Mouse (Mus musculus): Measurements from ENCODE around the gene 4932414N04Rik.
"Not testable (repeated sequence)": the region's sequence is repeated elsewhere in the genome, so short reads cannot be mapped to it uniquely, and the experiment has no call there.

Gene 4932414N04Rik

DNA sequence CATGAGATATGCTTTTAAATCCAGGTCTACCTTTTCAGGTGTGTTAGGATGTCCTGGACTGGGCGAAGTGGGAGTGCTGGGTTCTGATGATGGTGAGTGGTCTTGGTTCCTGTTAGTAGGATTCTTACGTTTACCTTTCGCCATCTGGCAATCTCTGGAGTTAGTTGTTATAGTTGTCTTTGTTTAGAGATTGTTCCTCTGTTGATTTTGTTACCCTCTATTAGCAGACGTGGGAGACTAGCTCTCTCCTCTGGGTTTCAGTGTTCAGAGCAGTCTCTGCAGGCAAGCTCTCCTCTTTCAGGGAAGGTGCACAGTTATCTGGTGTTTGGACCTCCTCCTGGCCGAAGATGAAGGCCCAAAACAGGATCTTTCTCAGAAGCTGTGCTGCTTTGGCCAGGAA lies at the start of gene 4932414N04Rik:
TSS of gene 4932414N04Rik (plus strand) at position 301 of the 400 bp plus-strand sequence.
- not testable (repeated sequence) for DNase-seq (ENCODE audit: low read depth, low spot score)

DNA sequence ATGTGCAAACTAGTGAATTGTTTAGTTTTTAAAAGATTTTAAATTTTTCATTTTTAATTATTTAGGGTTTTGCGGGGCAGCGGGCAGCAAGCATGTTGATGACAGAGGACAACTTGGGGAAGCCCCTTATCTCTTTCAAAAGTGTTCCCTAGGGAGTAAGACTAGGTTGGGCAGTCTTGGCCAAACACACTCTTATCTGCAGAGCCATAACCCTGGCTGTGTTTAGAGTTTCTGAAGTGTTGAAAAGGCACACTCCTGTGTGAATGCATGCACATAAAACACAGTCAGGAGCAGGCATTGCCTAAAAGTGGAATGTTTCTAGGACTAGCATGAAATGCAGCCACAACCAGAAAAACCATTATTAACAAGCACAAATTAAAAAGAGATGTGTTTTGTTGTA lies 75.9 kb downstream of the 4932414N04Rik start:
- no peak for DNase-seq (ENCODE audit: low read depth, low spot score)

DNA sequence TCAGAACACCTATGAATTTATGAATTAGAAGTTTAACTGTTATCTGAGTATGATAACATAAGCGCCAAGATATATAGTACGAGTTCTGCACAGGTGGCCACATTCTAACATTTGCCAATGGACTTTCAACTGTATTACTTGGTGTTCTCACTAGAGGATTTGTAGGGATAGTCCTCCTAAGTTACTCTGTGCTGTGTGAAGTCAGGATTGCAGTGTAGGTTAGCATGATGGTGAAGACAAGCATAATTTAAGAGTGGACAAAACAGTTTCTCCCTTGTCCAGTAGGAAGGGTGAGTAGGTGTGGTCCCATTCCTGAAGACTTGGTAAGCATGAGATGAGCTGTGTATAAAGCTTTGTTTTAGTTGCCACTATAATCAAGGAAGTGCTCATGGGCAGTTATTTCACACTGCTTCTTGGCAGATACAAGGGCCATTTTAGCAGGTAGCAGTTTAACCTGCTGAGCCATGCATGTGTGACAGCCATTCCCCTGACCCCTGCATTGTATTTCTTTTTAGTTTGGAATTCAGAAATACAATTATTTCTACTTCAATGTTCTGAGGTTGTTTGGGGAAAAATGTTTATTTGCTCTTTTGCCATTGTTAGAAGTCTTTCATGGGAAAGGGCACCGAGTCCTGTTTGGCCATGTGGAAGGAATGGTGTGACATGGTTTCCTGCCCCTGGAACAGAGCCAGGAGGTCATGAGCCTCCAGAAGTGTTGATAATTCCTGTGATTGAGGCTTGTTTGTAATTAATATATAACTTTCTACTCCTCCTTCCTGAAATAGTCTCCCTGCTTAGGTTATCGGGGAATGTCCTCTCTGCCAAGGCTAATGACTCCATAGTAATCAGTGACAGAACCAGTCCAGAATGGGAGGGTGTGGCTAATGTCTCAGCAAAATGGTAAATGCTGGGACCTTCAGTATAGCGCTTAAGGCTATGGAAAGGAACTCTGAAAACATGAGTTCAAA lies 83.8 kb downstream of the 4932414N04Rik start:
- DNase-seq (ENCODE audit: low read depth, low spot score) = no peak

DNA sequence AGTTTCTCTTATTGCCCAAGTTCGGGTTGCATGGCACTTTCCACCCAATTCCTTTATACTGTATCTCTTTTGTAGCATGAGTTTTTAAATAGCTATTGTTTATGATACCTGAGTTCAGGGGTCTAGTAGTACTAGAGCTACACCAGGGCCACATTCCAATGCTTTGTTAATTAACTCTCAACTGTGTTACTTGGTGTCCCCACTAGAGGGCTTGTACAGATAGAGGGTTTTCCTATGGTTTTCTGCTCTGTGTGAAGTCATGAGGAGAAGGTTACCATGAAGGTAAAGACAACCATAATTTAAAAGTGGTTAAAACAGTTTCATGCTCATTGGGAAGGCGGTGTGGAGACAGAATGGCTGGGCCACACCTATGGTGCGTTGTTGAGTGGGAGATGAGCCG lies 88.3 kb downstream of the 4932414N04Rik start:
- DNase-seq (ENCODE audit: low read depth, low spot score) = peak; percentile 74

GRCm38 (mm10) chr2:68756179-68756578 lies 99.9 kb downstream of the 4932414N04Rik start:
- no peak for DNase-seq (ENCODE audit: low read depth, low spot score)

GRCm38 (mm10) chr2:68756793-68757192 lies 100.5 kb downstream of the 4932414N04Rik start:
- DNase-seq (ENCODE audit: low read depth, low spot score) = peak; percentile 66

- no peak for DNase-seq (ENCODE audit: low read depth, low spot score)
Observed at GRCm38 (mm10) chr2:68765371-68765770, 109.1 kb downstream of the 4932414N04Rik start.

DNA sequence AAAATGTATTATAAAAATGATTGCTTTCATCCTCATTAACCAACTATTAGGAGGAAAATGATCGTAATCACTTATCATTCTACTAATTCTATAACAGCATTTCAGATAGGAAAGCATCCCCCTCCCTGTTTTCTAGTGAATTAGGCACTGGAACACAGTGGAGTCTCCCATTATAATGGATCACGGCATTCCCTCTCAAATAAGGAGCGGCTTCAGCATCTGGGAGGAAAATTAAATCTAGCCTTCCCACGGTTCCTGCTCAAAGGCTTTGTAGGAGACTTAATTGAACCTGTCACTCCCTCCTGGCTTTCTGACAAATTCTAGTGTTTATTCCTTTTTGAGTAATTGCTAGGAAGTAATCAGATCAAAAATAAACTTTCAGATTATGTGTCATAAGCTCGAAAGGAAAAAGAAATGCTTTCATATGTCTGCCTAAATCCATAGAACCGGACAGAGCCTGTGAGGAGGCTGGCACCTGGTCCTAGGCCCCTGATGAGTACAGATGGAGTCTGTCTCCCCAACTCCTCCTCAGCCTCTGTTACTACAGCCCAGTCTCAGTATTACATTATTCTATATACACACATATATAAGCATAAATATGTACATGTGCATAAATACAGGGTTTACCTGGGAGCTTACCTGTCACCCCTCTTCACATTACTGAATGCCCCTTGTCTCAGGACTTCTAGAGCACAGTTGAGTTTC lies 111.1 kb downstream of the 4932414N04Rik start:
- DNase-seq (ENCODE audit: low read depth, low spot score) = no peak

- no peak for DNase-seq (ENCODE audit: low read depth, low spot score)
Observed at GRCm38 (mm10) chr2:68782268-68783132, 126.2 kb downstream of the 4932414N04Rik start.

GRCm38 (mm10) chr2:68783664-68784063 lies 127.4 kb downstream of the 4932414N04Rik start:
- not testable (repeated sequence) for DNase-seq (ENCODE audit: low read depth, low spot score)

GRCm38 (mm10) chr2:68784710-68785427 lies 128.6 kb downstream of the 4932414N04Rik start:
- peak; percentile 80 for DNase-seq (ENCODE audit: low read depth, low spot score)

DNA sequence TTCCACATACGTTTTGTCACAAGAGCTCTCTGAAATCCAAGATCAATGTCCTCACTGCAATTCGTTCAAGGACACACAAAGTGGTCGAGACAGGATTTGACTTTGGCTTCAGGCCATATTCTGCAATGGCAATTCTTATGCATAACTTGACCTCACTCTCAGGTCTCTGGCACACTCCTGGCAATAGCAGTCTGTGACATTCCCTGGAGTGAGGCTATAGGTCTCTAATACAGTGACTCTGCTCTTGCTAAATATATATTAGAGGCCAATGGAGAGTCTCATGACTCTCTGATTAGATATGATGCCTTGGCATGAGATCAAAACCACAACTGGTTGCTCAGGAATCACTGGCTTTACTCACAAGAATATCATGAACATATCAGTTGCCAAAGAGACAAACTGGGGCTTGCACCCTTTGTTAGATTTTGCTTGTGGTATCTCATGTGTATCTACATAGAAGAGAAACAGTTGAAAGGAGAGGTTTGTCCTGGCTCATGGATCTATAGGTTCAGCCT lies 130.9 kb downstream of the 4932414N04Rik start:
- peak; percentile 25 for DNase-seq (ENCODE audit: low read depth, low spot score)

- DNase-seq (ENCODE audit: low read depth, low spot score) = no peak
Observed at GRCm38 (mm10) chr2:68792296-68792695, 136.0 kb downstream of the 4932414N04Rik start.

DNA sequence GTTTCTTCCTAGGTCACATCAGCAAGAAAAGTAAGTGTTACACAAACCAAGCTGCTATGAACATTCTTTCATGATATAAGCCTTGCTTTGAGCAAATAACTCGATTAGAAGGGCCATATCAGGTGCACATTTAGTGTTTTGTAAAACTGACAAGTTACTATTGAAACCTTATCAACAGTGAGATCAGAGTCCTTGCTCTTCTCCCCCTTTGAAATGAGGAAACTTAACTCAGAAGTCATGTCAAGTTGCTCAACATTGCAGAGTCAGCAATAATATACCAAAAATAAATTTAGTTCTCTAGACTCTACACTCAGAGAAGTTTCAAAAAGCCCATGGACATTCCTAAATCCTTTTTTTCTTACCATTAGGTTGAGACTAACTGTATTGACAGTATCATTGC lies 137.2 kb downstream of the 4932414N04Rik start:
- no peak for DNase-seq (ENCODE audit: low read depth, low spot score)

DNA sequence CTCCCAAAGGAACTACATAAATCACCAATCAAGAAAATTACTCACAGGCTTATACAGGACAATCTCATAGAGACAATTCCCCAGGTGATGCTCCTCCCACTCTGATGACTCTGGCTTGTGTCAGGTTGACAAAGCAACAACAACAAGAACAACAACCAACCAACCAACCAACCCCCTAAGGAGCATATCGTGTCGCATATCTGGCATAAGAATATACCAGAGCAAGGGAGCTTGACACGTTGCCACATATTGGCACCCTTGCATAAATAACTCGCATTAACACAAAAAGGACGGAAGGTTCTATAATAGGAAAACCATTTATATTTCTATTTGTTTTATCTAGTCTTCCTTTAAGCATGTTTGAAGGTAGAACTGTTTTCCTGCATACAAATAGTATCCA lies 137.9 kb downstream of the 4932414N04Rik start:
- no peak for DNase-seq (ENCODE audit: low read depth, low spot score)

DNA sequence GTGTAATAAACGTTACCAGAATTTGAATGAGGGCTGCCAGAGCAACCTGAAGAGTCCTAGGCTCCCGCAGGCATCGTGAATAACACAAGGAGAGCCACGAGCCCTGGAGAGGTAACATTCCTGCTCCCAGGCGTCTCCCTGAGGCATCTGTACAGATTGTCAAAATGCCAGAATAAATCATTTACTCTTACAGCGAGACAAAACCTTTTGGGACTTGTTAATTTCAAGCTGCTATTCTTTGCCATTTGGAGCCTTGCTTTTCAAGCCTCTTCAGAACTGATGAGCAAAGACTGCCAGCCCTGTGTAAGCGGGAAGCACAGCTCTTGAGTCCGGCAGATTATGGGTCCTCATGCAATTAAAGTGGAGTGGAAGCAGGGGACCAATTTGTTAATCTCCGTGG lies 138.3 kb downstream of the 4932414N04Rik start:
- DNase-seq (ENCODE audit: low read depth, low spot score) = no peak

DNA sequence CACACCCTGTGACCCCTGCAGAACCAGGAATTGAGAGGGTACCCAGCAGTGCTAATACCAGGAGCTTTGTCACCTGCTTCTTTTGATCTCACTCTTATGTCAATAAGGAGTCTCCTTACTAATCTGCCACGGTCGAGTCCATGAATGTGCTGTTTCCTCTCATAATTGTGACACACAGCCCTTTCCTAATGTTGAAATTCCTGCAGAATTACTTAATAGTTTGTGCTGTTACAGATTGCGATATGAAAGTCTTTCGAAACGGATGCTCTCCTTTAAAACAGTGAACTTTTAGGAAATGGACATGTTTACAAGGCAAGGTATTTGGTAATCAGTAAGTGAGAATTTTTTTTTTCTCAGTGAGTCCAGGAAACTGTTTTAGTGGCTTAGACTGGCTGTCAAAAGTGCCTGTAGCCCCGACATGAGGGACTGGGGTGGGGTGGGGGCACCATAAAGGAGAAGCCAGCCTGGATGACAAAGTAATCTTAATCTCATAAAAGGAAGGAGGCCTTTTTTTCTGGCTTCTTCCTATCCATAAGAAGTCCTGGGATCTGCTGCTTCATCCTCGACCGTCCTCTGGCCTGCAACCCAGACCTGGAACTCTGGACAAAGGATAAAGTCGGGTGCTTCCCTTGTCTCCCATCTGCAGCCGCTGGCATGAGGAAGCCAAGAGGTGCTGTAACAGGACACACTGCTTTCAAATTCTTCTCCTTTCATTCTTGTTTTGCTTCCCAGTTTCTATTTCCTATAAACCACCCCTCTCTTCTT lies 139.9 kb downstream of the 4932414N04Rik start:
- no peak for DNase-seq (ENCODE audit: low read depth, low spot score)

- no peak for DNase-seq (ENCODE audit: low read depth, low spot score)
Observed at GRCm38 (mm10) chr2:68797106-68797505, 140.8 kb downstream of the 4932414N04Rik start.

All from ZHBTc4 (cell line).